Mouse (Mus musculus) liver, adult 2 months (tissue): Measurements from ENCODE around the gene Zfp965. TPM values are rescaled to one million over a fixed set of nuclear protein-coding genes. Genes with fewer than 3 reads are reported as not detected.
"Not testable (repeated sequence)": the region's sequence is repeated elsewhere in the genome, so short reads cannot be mapped to it uniquely, and the experiment has no call there.

Source experiments
- DNase-seq: peaks from one replicate; pipeline ENCODE4 v3.0.0-alpha.2; 2011; ENCODE audit warnings: low read depth, low spot score; ENCODE audit errors: extremely low read depth
- H3K27ac ChIP-seq: fragments of 200-500 bp; replicated peaks from 2 replicates; pipeline ENCODE4 v1.5.1; 2012; ENCODE audit warnings: low read depth, mild to moderate bottlenecking, control low read depth, inconsistent platforms, low read length; ENCODE audit not compliant: insufficient read depth
- H3K27me3 ChIP-seq: fragments of 200-500 bp; 2 replicates; pipeline ENCODE4 v1.6.1; 2012; ENCODE audit warnings: mild to moderate bottlenecking, moderate library complexity, low read length, inconsistent platforms; ENCODE audit not compliant: control insufficient read depth, insufficient read depth
- H3K36me3 ChIP-seq: fragments of 200-500 bp; 2 replicates; pipeline ENCODE4 v1.6.1; 2012; ENCODE audit warnings: low read length, inconsistent platforms; ENCODE audit not compliant: control insufficient read depth, insufficient read depth
- H3K4me1 ChIP-seq: fragments of 200-500 bp; 2 replicates; pipeline ENCODE4 v1.6.1; 2011; ENCODE audit warnings: low read length; ENCODE audit not compliant: control insufficient read depth, insufficient read depth
- H3K4me3 ChIP-seq: fragments of 200-500 bp; 2 replicates; pipeline ENCODE4 v1.5.1; 2011; ENCODE audit warnings: low read depth, mild to moderate bottlenecking, control low read depth, low read length, moderate library complexity; ENCODE audit not compliant: insufficient read depth
- H3K79me2 ChIP-seq: fragments of 200-500 bp; 2 replicates; pipeline ENCODE4 v1.6.1; 2012; ENCODE audit warnings: inconsistent platforms, mild to moderate bottlenecking, low read length, moderate library complexity; ENCODE audit not compliant: control insufficient read depth, insufficient read depth
- H3K9ac ChIP-seq: fragments of 200-500 bp; 2 replicates; pipeline ENCODE4 v1.6.1; 2012; ENCODE audit warnings: low read depth, mild to moderate bottlenecking, control low read depth, inconsistent platforms, low read length
- WGBS: fragments of 180-500 bp; shearing (Covaris S2); methylation state at CpG from one replicate; pipeline ENCODE4 v1.1.7; 2018; 5-methylcytosine and 5-hydroxymethylcytosine counted together
- polyA plus RNA-seq: library from polyadenylated mRNA; depleted of rRNA; stranded (reverse); fragments of >200 nt; gene quantifications from 2 replicates; pipeline ENCODE4 v1.2.3, GENCODE M21; 2012; rRNA removed
- total RNA-seq: library from RNA; depleted of rRNA; stranded (reverse); fragments of >200 nt; gene quantifications from 2 replicates; pipeline ENCODE4 v1.2.3, GENCODE M21; 2014; rRNA removed

The Zfp965 gene
- total RNA-seq, result 3.8 and 4.8 TPM in 2 replicates
- 0.38 and 0.49 TPM in 2 replicates for polyA plus RNA-seq

GRCm38 (mm10) chr2:175469685-175470084 is at the start of gene Zfp965:
Zfp965 (plus strand) TSS chr2:175469985.
- H3K9ac ChIP-seq, H3K79me2 ChIP-seq, H3K4me3 ChIP-seq, H3K27ac ChIP-seq, DNase-seq, H3K4me1 ChIP-seq, H3K27me3 ChIP-seq, H3K36me3 ChIP-seq: not testable (repeated sequence)
- WGBS, result no CpG with 5 or more reads among the region's 6 CpGs

- not testable (repeated sequence) for H3K27ac ChIP-seq, H3K4me1 ChIP-seq, H3K36me3 ChIP-seq, H3K27me3 ChIP-seq, H3K79me2 ChIP-seq, H3K4me3 ChIP-seq, DNase-seq, H3K9ac ChIP-seq
- WGBS, result no CpG with 5 or more reads among the region's 4 CpGs
Observed at GRCm38 (mm10) chr2:175435707-175436106, 34.1 kb upstream of the Zfp965 start, which contains the start of gene Gm4724. Gm4724 (minus strand) TSS chr2:175435807.

Other genes starting within 250 kb of the Zfp965 start
- 6.2 and 11.1 TPM in 2 replicates for gene Gm14440, start 194.9 kb upstream of the Zfp965 start, total RNA-seq
- gene Gm14440, start 194.9 kb upstream of the Zfp965 start, polyA plus RNA-seq, result not detected in 2 replicates
- 10.9 and 15.2 TPM in 2 replicates for gene Gm4631, start 131.8 kb upstream of the Zfp965 start, total RNA-seq
- 0.95 and 0.98 TPM in 2 replicates for gene Gm4631, start 131.8 kb upstream of the Zfp965 start, polyA plus RNA-seq
- 4.8 and 5.3 TPM in 2 replicates for gene Zfp968, start 97.5 kb upstream of the Zfp965 start, total RNA-seq
- 0.42 and 0.48 TPM in 2 replicates for gene Zfp968, start 97.5 kb upstream of the Zfp965 start, polyA plus RNA-seq
- gene Gm4724, start 34.2 kb upstream of the Zfp965 start, total RNA-seq, result 7.0 and 9.8 TPM in 2 replicates
- 2.8 and 3.3 TPM in 2 replicates for gene Gm4724, start 34.2 kb upstream of the Zfp965 start, polyA plus RNA-seq
- not detected in 2 replicates for gene Gm11007, start 174.0 kb downstream of the Zfp965 start, total RNA-seq
- not detected in 2 replicates for gene Gm11007, start 174.0 kb downstream of the Zfp965 start, polyA plus RNA-seq
- not detected in 2 replicates for gene Zfp969, start 233.7 kb downstream of the Zfp965 start, total RNA-seq
- 1.6 and 1.8 TPM in 2 replicates for gene Zfp969, start 233.7 kb downstream of the Zfp965 start, polyA plus RNA-seq